Mouse (Mus musculus) adrenal gland, postnatal 36 days (tissue): ENCODE data around the gene Teddm1a. TPM values are rescaled to one million over a fixed set of nuclear protein-coding genes. Genes with fewer than 3 reads are reported as not detected.

ENCODE experiments used
- microRNA-seq: library from miRNA; unstranded; fragments of <30 nt; microRNA quantifications from one replicate; pipeline ENCODE4 v1.2.0, GENCODE M21; 2021
- total RNA-seq, 2 experiments: library from RNA; stranded (reverse); gene quantifications; 2 replicates each; pipeline ENCODE4 v1.2.3; 2021

The Teddm1a gene
- total RNA-seq, 2 experiments from 2014 or later = not detected

Small RNA genes within 50 kb of the gene (microRNA-seq; reads per million reads assigned to microRNA genes)
- 22.9 reads per million, percentile 36 among the genes with 10 or more reads in this experiment for gene Mir8114

Other genes starting within 250 kb of the Teddm1a start
- under 1 TPM in 1 of 2 experiments, not detected in 1; 0.07 TPM for gene Rgs8, start 238.7 kb upstream of the Teddm1a start, total RNA-seq
- gene Rgs16, start 151.4 kb upstream of the Teddm1a start, total RNA-seq = 1 to 10 TPM; 1.3 to 2.7 TPM
- 10 to 100 TPM in 1 of 2 experiments, 1 to 10 TPM in 1; 7.6 to 16.8 TPM for gene Rnasel, start 142.3 kb upstream of the Teddm1a start, total RNA-seq
- under 1 TPM in 1 of 2 experiments, not detected in 1; 0.10 TPM for gene Rgsl1, start 47.6 kb upstream of the Teddm1a start, total RNA-seq
- gene Teddm1b, start 17.4 kb upstream of the Teddm1a start, total RNA-seq = not detected
- gene Glul, start 8.2 kb downstream of the Teddm1a start, total RNA-seq = 1,000 to 10,000 TPM; 1,103 to 1,248 TPM
- under 1 TPM; 0.30 to 0.36 TPM for gene Teddm2, start 8.5 kb downstream of the Teddm1a start, total RNA-seq